Mouse (Mus musculus) gastrocnemius, postnatal 14 days (tissue): Measurements from ENCODE around the gene Nsg2. TPM values are rescaled to one million over a fixed set of nuclear protein-coding genes. Genes with fewer than 3 reads are reported as not detected.

ENCODE experiments used
- DNase-seq: peaks from one replicate; pipeline ENCODE4 v3.0.0; 2021; ENCODE audit warnings: mixed read lengths
- intact Hi-C: fragments of 180-260 bp; cut with DNase I; formaldehyde crosslinking; loops from one replicate; pipeline ENCODE4 v1.15.1; 2025; ENCODE audit warnings: low total_unique reads
- total RNA-seq, 2 experiments: library from RNA; stranded (reverse); gene quantifications; 2 replicates each; pipeline ENCODE4 v1.2.3; 2021

Gene Nsg2
- total RNA-seq, 2 experiments from 2014 or later: 0.40 to 0.68 TPM

- no peak for DNase-seq
- intact Hi-C loops: no loop called here
These were observed 68.7 kb downstream of the Nsg2 start for GRCm38 (mm10) chr11:32068736-32069490.

GRCm38 (mm10) chr11:32075163-32075562 is 74.9 kb downstream of the Nsg2 start:
- intact Hi-C loops: no loop called here

GRCm38 (mm10) chr11:32083462-32083861 is 83.2 kb downstream of the Nsg2 start:
- DNase-seq: no peak
- intact Hi-C loops: no loop called here

More at GRCm38 (mm10) chr11:32075163-32075562, 74.9 kb downstream of the Nsg2 start:
- no peak for DNase-seq

GRCm38 (mm10) chr11:32086525-32086924 is 86.3 kb downstream of the Nsg2 start:
- no peak for DNase-seq
- intact Hi-C loops: no loop called here

GRCm38 (mm10) chr11:32087376-32087775 is 87.1 kb downstream of the Nsg2 start:
- DNase-seq: no peak
- intact Hi-C loops: no loop called here

- intact Hi-C loops: no loop called here
- DNase-seq: no peak
These were observed 87.6 kb downstream of the Nsg2 start for GRCm38 (mm10) chr11:32087779-32088442.

GRCm38 (mm10) chr11:32095793-32096192 is 95.5 kb downstream of the Nsg2 start:
- DNase-seq: no peak
- intact Hi-C loops: no loop called here

GRCm38 (mm10) chr11:32096346-32096745 is 96.1 kb downstream of the Nsg2 start:
- no peak for DNase-seq
- intact Hi-C loops: no loop called here

GRCm38 (mm10) chr11:32101059-32101632 is 100.9 kb downstream of the Nsg2 start:
- intact Hi-C loops: no loop called here
- DNase-seq: no peak

- intact Hi-C loops: no loop called here
- DNase-seq: no peak
These were observed 102.7 kb downstream of the Nsg2 start for GRCm38 (mm10) chr11:32102976-32103375.

GRCm38 (mm10) chr11:32104406-32105116 is 104.3 kb downstream of the Nsg2 start:
- intact Hi-C loops: no loop called here
- no peak for DNase-seq

- intact Hi-C loops: no loop called here
- DNase-seq: no peak
These were observed 105.7 kb downstream of the Nsg2 start for GRCm38 (mm10) chr11:32105750-32106646.

GRCm38 (mm10) chr11:32106647-32106985 is 106.4 kb downstream of the Nsg2 start:
- DNase-seq: no peak
- intact Hi-C loops: no loop called here

GRCm38 (mm10) chr11:32108441-32108840 is 108.2 kb downstream of the Nsg2 start:
- intact Hi-C loops: no loop called here
- no peak for DNase-seq

Other genes starting within 250 kb of the Nsg2 start
- gene Cpeb4, start 128.3 kb upstream of the Nsg2 start, total RNA-seq: 10 to 100 TPM; 63.1 to 66.2 TPM
- not detected for gene 4930524B15Rik, start 34.9 kb upstream of the Nsg2 start, total RNA-seq
- gene Il9r, start 199.8 kb downstream of the Nsg2 start, total RNA-seq: under 1 TPM in 1 of 2 experiments, not detected in 1; 0.31 TPM
- gene Snrnp25, start 205.0 kb downstream of the Nsg2 start, total RNA-seq: 1 to 10 TPM; 8.6 to 8.9 TPM
- 10 to 100 TPM; 18.4 to 24.4 TPM for gene Rhbdf1, start 221.8 kb downstream of the Nsg2 start, total RNA-seq
- 1 to 10 TPM; 7.9 to 9.6 TPM for gene Mpg, start 226.0 kb downstream of the Nsg2 start, total RNA-seq